Mouse (Mus musculus) erythroblast, embryonic 14.5 days (primary cell): ENCODE measurements around the gene Gm49373.

Experiments used
- GATA1 ChIP-seq: IDR thresholded peaks from 2 replicates; pipeline ENCODE4 v1.6.1; 2012; ENCODE audit warnings: low read length, inconsistent platforms, mixed read lengths
- TAL1 ChIP-seq: IDR thresholded peaks from 3 replicates; pipeline ENCODE4 v1.6.1; 2012; ENCODE audit warnings: low read length, inconsistent platforms, mixed read lengths

DNA sequence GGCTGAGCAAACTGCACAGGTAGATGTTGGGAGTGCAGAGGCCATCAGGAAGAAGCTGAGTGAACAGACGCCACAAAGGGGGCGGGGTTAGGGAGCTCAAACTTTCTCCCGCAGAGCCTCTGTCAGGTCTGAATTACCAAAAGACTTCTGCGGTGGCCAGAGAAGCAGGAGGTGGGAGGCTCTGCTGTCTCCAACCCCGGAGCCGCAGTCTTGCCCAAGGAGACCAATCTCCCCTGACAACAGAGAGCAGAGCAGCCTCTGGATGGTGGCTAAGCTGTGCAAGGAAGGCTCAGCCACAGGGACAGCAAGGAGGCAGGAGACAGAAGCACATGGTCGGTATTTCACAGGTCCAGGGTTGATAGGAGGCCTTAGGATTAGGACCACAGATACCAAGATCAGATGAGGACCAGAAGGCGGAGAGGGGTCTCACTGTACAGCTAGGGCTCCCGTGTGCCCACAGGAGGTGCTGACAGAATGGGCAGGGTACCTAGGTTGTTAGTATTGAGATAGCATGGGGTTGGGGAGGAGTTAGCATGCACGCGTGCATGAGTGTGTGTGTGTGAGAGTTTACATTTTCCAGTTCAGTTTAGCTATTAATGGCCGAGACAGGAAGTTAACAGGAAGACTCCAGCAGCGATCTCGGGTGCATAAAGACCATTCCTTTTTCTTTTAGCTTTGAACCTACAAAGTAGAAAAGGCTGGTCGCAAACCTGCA lies 27.7 kb upstream of the Gm49373 start:
- TF ChIP-seq TAL1, result no peak
- no peak for TF ChIP-seq GATA1
